ENCODE assay signal across 8 mouse cellular contexts in the genomic region with DNA sequence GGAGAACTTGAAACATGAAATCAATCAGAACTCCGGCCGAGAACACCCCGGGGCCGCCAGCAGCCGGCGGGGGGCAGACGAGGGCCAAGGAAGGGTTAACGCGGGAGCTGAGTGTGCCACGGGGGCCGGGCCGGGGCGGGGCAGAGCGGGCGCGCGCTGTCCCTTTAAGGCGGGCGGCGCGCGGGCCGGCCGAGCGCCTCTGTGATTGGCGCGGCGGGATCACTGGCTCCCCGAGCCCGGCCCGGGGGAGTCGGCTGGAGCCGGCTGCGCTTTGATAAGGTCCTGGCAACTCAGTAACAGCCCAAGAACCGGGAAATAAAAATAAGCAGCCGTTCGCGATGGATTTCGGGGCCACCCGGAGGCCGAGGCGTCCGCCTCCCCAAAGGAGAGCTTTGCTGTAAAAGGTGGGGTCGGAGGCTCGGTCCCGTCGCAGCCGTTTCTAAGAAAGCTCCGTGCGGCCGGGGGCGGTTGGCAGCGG. TPM values are rescaled to one million over a fixed set of nuclear protein-coding genes. Genes with fewer than 3 reads are reported as not detected.
DNase-seq lines count a peak whose midpoint lies in the region; ATAC-seq lines count a peak whose summit lies in the region.

A gene (plus strand): TSS at position 192 of the 478 bp plus-strand sequence.

- H3K27ac ChIP-seq in brown adipose tissue, adult 24 weeks (replicated peaks; ENCODE audit: low read depth, low read length) = peak within 1 kb of the TSS; percentile 89
- peak within 1 kb of the TSS; percentile 100 for H3K27ac ChIP-seq in forebrain, embryonic 11.5 days (ENCODE audit: low read depth, low read length)
- peak within 1 kb of the TSS; percentile 91 to 95 for H3K27ac ChIP-seq in heart, embryonic 14.5 days (replicated peaks in 1 of 2; ENCODE audit: control insufficient read depth in 1 of 2, insufficient read depth in 1 of 2, low read depth in 2 of 2, low read length in 2 of 2)
- peak within 1 kb of the TSS; percentile 87 for H3K27ac ChIP-seq in liver, embryonic 12.5 days
- peak within 1 kb of the TSS; percentile 100 for H3K27ac ChIP-seq in stomach, embryonic 15.5 days

- peak; percentile 92 for ATAC-seq in forebrain, embryonic 11.5 days (replicated peaks; ENCODE audit: low FRiP score)
- peak; percentile 92 for ATAC-seq in heart, embryonic 14.5 days (ENCODE audit: insufficient number of reproducible peaks, insufficient read depth, low FRiP score, low read depth)
- ATAC-seq in liver, embryonic 12.5 days = peak; percentile 86
- peak; percentile 91 for ATAC-seq in stomach, embryonic 15.5 days (ENCODE audit: insufficient read depth, low FRiP score, low read depth)

- peak within 1 kb of the TSS; percentile 72 for H3K4me3 ChIP-seq in brown adipose tissue, adult 24 weeks (ENCODE audit: insufficient read depth, low read depth, low read length)
- peak within 1 kb of the TSS; percentile 93 for H3K4me3 ChIP-seq in forebrain, embryonic 11.5 days (ENCODE audit: low read depth, low read length)
- peak within 1 kb of the TSS; percentile 61 to 77 for H3K4me3 ChIP-seq in heart, embryonic 14.5 days (ENCODE audit: control insufficient read depth in 1 of 2, insufficient read depth in 1 of 2, low read depth in 1 of 2, low read length in 2 of 2)
- peak within 1 kb of the TSS; percentile 64 for H3K4me3 ChIP-seq in liver, embryonic 12.5 days
- H3K4me3 ChIP-seq in stomach, embryonic 15.5 days (replicated peaks) = peak within 1 kb of the TSS; percentile 65

- peak within 1 kb of the TSS; percentile 80 for H3K4me2 ChIP-seq in forebrain, embryonic 11.5 days (ENCODE audit: low read depth, low read length, severe bottlenecking)
- H3K4me2 ChIP-seq in heart, embryonic 14.5 days (ENCODE audit: low read length) = peak within 1 kb of the TSS; percentile 97
- peak within 1 kb of the TSS; percentile 85 for H3K4me2 ChIP-seq in liver, embryonic 12.5 days
- H3K4me2 ChIP-seq in stomach, embryonic 15.5 days = peak within 1 kb of the TSS; percentile 91

- no peaks in the 10 kb centered on the region for H3K36me3 ChIP-seq in forebrain, embryonic 11.5 days (ENCODE audit: control insufficient read depth, insufficient read depth, low read length)
- no peaks in the 10 kb centered on the region for H3K36me3 ChIP-seq in heart, embryonic 14.5 days (ENCODE audit: control insufficient read depth, insufficient read depth, low read length)
- no peaks in the 10 kb centered on the region for H3K36me3 ChIP-seq in liver, embryonic 12.5 days
- no peaks in the 10 kb centered on the region for H3K36me3 ChIP-seq in stomach, embryonic 15.5 days

- peak; percentile 97 for DNase-seq in CD4-positive helper T cell, adult 2 months (ENCODE audit: low read depth, low spot score)
- peak; percentile 97 for DNase-seq in forebrain, embryonic 11.5 days (ENCODE audit: low spot score)
- peak; percentile 96 for DNase-seq in kidney, postnatal 10 days
- peak; percentile 95 for DNase-seq in neural tube, embryonic 10.5 days (ENCODE audit: extremely low spot score, low spot score)

- H3K9me3 ChIP-seq in forebrain, embryonic 11.5 days (ENCODE audit: control insufficient read depth, low read length) = peaks cover 3% of the 10 kb centered on the region; the same call in 1 of the 2 replicates
- H3K9me3 ChIP-seq in heart, embryonic 14.5 days (ENCODE audit: control insufficient read depth, low read length) = peaks cover 6% of the 10 kb centered on the region; the same call in 1 of the 2 replicates
- 0 out of 2 replicates have a peak, but pooled peaks cover 4% of the 10 kb centered on the region for H3K9me3 ChIP-seq in liver, embryonic 12.5 days (replicated peaks)
- no peaks in the 10 kb centered on the region for H3K9me3 ChIP-seq in stomach, embryonic 15.5 days

- no peaks in the 10 kb centered on the region for H3K4me1 ChIP-seq in brown adipose tissue, adult 24 weeks (ENCODE audit: control insufficient read depth, insufficient read depth, insufficient read length, low read length)
- H3K4me1 ChIP-seq in forebrain, embryonic 11.5 days (replicated peaks; ENCODE audit: control insufficient read depth, insufficient read depth, low read length) = peaks cover 13% of the 10 kb centered on the region
- H3K4me1 ChIP-seq in heart, embryonic 14.5 days (ENCODE audit: control insufficient read depth in 2 of 2, insufficient read depth in 2 of 2, low read length in 2 of 2) = peaks cover 4 to 18% of the 10 kb centered on the region in 2 experiments; a peak in 3 of 4 replicates
- H3K4me1 ChIP-seq in liver, embryonic 12.5 days = peaks cover 33% of the 10 kb centered on the region; the same call in 1 of the 2 replicates
- peaks cover 33% of the 10 kb centered on the region for H3K4me1 ChIP-seq in stomach, embryonic 15.5 days

- 1% methylated on average over 52 of the region's 53 CpGs for WGBS in forebrain, embryonic 11.5 days
- 0% methylated on average over 46 of the region's 53 CpGs for WGBS in heart, embryonic 14.5 days
- WGBS in liver, embryonic 12.5 days (ENCODE audit: insufficient replicate concordance) = 1% methylated on average over 46 of the region's 53 CpGs
- WGBS in stomach, embryonic 15.5 days = 0% methylated on average over 51 of the region's 53 CpGs

- peak within 1 kb of the TSS; percentile 95 for H3K9ac ChIP-seq in forebrain, embryonic 11.5 days (ENCODE audit: low read length)
- H3K9ac ChIP-seq in heart, embryonic 14.5 days (ENCODE audit: low read length) = peak within 1 kb of the TSS; percentile 82
- H3K9ac ChIP-seq in liver, embryonic 12.5 days = peak within 1 kb of the TSS; percentile 68
- H3K9ac ChIP-seq in stomach, embryonic 15.5 days = peak within 1 kb of the TSS; percentile 54

- no peaks in the 10 kb centered on the region for H3K27me3 ChIP-seq in forebrain, embryonic 11.5 days (ENCODE audit: control insufficient read depth, insufficient read depth, low read length)
- H3K27me3 ChIP-seq in heart, embryonic 14.5 days (ENCODE audit: control insufficient read depth, insufficient read depth, low read length) = peaks cover 18% of the 10 kb centered on the region
- peaks cover 83% of the 10 kb centered on the region for H3K27me3 ChIP-seq in liver, embryonic 12.5 days (replicated peaks)
- no peaks in the 10 kb centered on the region for H3K27me3 ChIP-seq in stomach, embryonic 15.5 days (replicated peaks)

RNA-seq across cellular contexts. Expression of the gene that starts here (rescaled TPM):
- 18.4 and 19.4 TPM in 2 replicates for polyA plus RNA-seq in brown adipose tissue, adult 24 weeks (2012; ENCODE audit: insufficient read depth, insufficient read length, missing spikeins)
- 20.9 and 23.9 TPM in 2 replicates for polyA plus RNA-seq in forebrain, embryonic 11.5 days (2014; fragmentation: Nextera tagmentation; extraction: Ambion mirVana)
- 0.93 and 2.6 TPM in 2 replicates for polyA plus RNA-seq in heart, embryonic 14.5 days (2014; fragmentation: Nextera tagmentation; extraction: Ambion mirVana)
- polyA plus RNA-seq in liver, embryonic 12.5 days (2016; fragmentation: Nextera tagmentation; extraction: Ambion mirVana) = 0.41 and 0.85 TPM in 2 replicates
- 3.4 and 3.8 TPM in 2 replicates for polyA plus RNA-seq in stomach, embryonic 15.5 days (2015; fragmentation: Nextera tagmentation; extraction: Ambion mirVana)

Comparison
In these comparisons a context has a peak if more than half of its experiments do, and no peak if none do; other contexts are left out.
1. Peak in every context shown above with its lines: DNase-seq, ATAC-seq, H3K4me3 ChIP-seq and H3K27ac ChIP-seq.
2. Peak in ATAC-seq, H3K4me3 ChIP-seq, H3K27ac ChIP-seq, H3K9ac ChIP-seq and H3K4me2 ChIP-seq in liver, embryonic 12.5 days; RNA of the gene not detected or under 1 TPM.